Mouse (Mus musculus) MEL (cell line): ENCODE data around the gene Nhlrc3. TPM values are rescaled to one million over a fixed set of nuclear protein-coding genes. Genes with fewer than 3 reads are reported as not detected.
A peak's percentile ranks its signal among the peaks of the same experiment; 100 is the strongest.

Experiments
- DNase-seq: peaks from one replicate; pipeline ENCODE4 v3.0.0; 2011; ENCODE audit warnings: low read depth, low spot score
- H3K27ac ChIP-seq: 2 replicates; pipeline ENCODE4 v1.5.1; 2012; ENCODE audit warnings: low read depth, mild to moderate bottlenecking, control low read depth, low read length, moderate library complexity; ENCODE audit not compliant: control insufficient read depth
- H3K27me3 ChIP-seq, 2 experiments: fragments of 150-350 bp in 1 of 2; sonication (generic) in 1 of 2; 2 replicates each; pipeline ENCODE4 v1.6.1; 2012; ENCODE audit warnings: low read length in 2 of 2, mild to moderate bottlenecking in 2 of 2, improper control_type of control experiment in 1 of 2, moderate library complexity in 1 of 2; ENCODE audit not compliant: insufficient read depth in 2 of 2, control insufficient read depth in 1 of 2
- H3K36me3 ChIP-seq, 2 experiments: 2 replicates each; pipeline ENCODE4 v1.6.1; 2012 to 2014; ENCODE audit warnings: low read length in 2 of 2, improper control_type of control experiment in 1 of 2, inconsistent platforms in 1 of 2, mild to moderate bottlenecking in 1 of 2; ENCODE audit not compliant: insufficient read depth in 2 of 2, control insufficient read depth in 1 of 2
- H3K4me1 ChIP-seq, 2 experiments: fragments of 150-350 bp in 1 of 2; sonication (generic) in 1 of 2; 2 replicates each; pipeline ENCODE4 v1.6.1; 2012; ENCODE audit warnings: low read length in 2 of 2, improper control_type of control experiment in 1 of 2, mild to moderate bottlenecking in 1 of 2; ENCODE audit not compliant: insufficient read depth in 2 of 2, control insufficient read depth in 1 of 2
- H3K4me3 ChIP-seq, 2 experiments: fragments of 150-350 bp in 1 of 2; sonication (generic) in 1 of 2; 2 replicates each; pipeline ENCODE4 v1.5.1; 2012; ENCODE audit warnings: low read depth in 2 of 2, low read length in 2 of 2, mild to moderate bottlenecking in 2 of 2, moderate library complexity in 2 of 2, control low read depth in 1 of 2, improper control_type of control experiment in 1 of 2; ENCODE audit not compliant: control insufficient read depth in 1 of 2, insufficient read depth in 1 of 2
- H3K79me2 ChIP-seq: 2 replicates; pipeline ENCODE4 v1.6.1; 2012; ENCODE audit warnings: mild to moderate bottlenecking, low read length, moderate library complexity; ENCODE audit not compliant: control insufficient read depth, poor library complexity, insufficient read depth
- H3K9ac ChIP-seq: 2 replicates; pipeline ENCODE4 v1.6.1; 2012; ENCODE audit warnings: low read depth, mild to moderate bottlenecking, control low read depth, low read length, moderate library complexity; ENCODE audit not compliant: control insufficient read depth, poor library complexity, severe bottlenecking
- H3K9me3 ChIP-seq: fragments of 150-350 bp; sonication (generic); replicated peaks from 2 replicates; pipeline ENCODE4 v1.6.1; 2012; ENCODE audit warnings: mild to moderate bottlenecking, low read length, improper control_type of control experiment, moderate library complexity; ENCODE audit not compliant: insufficient read depth
- BHLHE40 ChIP-seq: IDR thresholded peaks from 2 replicates; pipeline ENCODE4 v1.6.1; 2012; ENCODE audit warnings: low read depth, mild to moderate bottlenecking, inconsistent platforms, low read length, improper control_type of control experiment, borderline replicate concordance
- CHD2 ChIP-seq: IDR thresholded peaks from 2 replicates; pipeline ENCODE4 v1.6.1; 2011; ENCODE audit warnings: low read length, improper control_type of control experiment
- CTCF ChIP-seq, 3 experiments: IDR thresholded peaks in 2 of 3; conservative IDR thresholded peaks in 1 of 3; 2 replicates each; pipeline ENCODE4 v1.5.1; 2011 to 2012; ENCODE audit warnings: low read length in 3 of 3, low read depth in 2 of 3, mild to moderate bottlenecking in 2 of 3, improper control_type of control experiment in 1 of 3, inconsistent platforms in 1 of 3, mixed read lengths in 1 of 3, moderate library complexity in 1 of 3; ENCODE audit not compliant: control insufficient read depth in 1 of 3, insufficient read depth in 1 of 3, poor library complexity in 1 of 3, severe bottlenecking in 1 of 3
- E2F4 ChIP-seq: IDR thresholded peaks from 2 replicates; pipeline ENCODE4 v1.6.1; 2011; ENCODE audit warnings: low read depth, low read length, improper control_type of control experiment, borderline replicate concordance
- ELF1 ChIP-seq: IDR thresholded peaks from 2 replicates; pipeline ENCODE4 v1.6.1; 2014; ENCODE audit warnings: low read depth, mild to moderate bottlenecking, inconsistent platforms, low read length, improper control_type of control experiment, moderate library complexity
- EP300 ChIP-seq, 2 experiments: IDR thresholded peaks; 2 replicates each; pipeline ENCODE4 v1.6.1; 2011; ENCODE audit warnings: improper control_type of control experiment in 2 of 2, low read length in 2 of 2, low read depth in 1 of 2, mild to moderate bottlenecking in 1 of 2
- GABPA ChIP-seq: IDR thresholded peaks from 2 replicates; pipeline ENCODE4 v1.6.1; 2012; ENCODE audit warnings: low read depth, mild to moderate bottlenecking, inconsistent platforms, low read length, improper control_type of control experiment, moderate library complexity
- HCFC1 ChIP-seq: IDR thresholded peaks from 2 replicates; pipeline ENCODE4 v1.6.1; 2012; ENCODE audit warnings: low read depth, mild to moderate bottlenecking, inconsistent platforms, low read length, improper control_type of control experiment, moderate library complexity
- JUND ChIP-seq: IDR thresholded peaks from 2 replicates; pipeline ENCODE4 v1.6.1; 2011; ENCODE audit warnings: low read depth, mild to moderate bottlenecking, improper control_type of control experiment, low read length
- KAT2A ChIP-seq: conservative IDR thresholded peaks from 2 replicates; pipeline ENCODE4 v1.6.1; 2012; ENCODE audit warnings: low read depth, low read length, improper control_type of control experiment, inconsistent platforms
- MAFK ChIP-seq: IDR thresholded peaks from 2 replicates; pipeline ENCODE4 v1.6.1; 2011; ENCODE audit warnings: low read depth, mild to moderate bottlenecking, low read length, improper control_type of control experiment, borderline replicate concordance
- MAX ChIP-seq: IDR thresholded peaks from 2 replicates; pipeline ENCODE4 v1.6.1; 2011; ENCODE audit warnings: low read length, improper control_type of control experiment
- MAZ ChIP-seq: IDR thresholded peaks from 2 replicates; pipeline ENCODE4 v1.6.1; 2012; ENCODE audit warnings: low read depth, mild to moderate bottlenecking, inconsistent platforms, low read length, improper control_type of control experiment
- MXI1 ChIP-seq: IDR thresholded peaks from 2 replicates; pipeline ENCODE4 v1.6.1; 2011; ENCODE audit warnings: mild to moderate bottlenecking, low read depth, low read length, improper control_type of control experiment
- MYB ChIP-seq: IDR thresholded peaks from 2 replicates; pipeline ENCODE4 v1.6.1; 2011; ENCODE audit warnings: mild to moderate bottlenecking, low read depth, low read length, improper control_type of control experiment
- MYC ChIP-seq: IDR thresholded peaks from 2 replicates; pipeline ENCODE4 v1.6.1; 2011; ENCODE audit warnings: low read depth, mild to moderate bottlenecking, low read length, improper control_type of control experiment, moderate library complexity
- NELFE ChIP-seq: IDR thresholded peaks from 2 replicates; pipeline ENCODE4 v1.6.1; 2011; ENCODE audit warnings: low read depth, low read length, improper control_type of control experiment
- NRF1 ChIP-seq: IDR thresholded peaks from 2 replicates; pipeline ENCODE4 v1.6.1; 2014; ENCODE audit warnings: low read depth, mild to moderate bottlenecking, inconsistent platforms, low read length, improper control_type of control experiment, moderate library complexity; ENCODE audit not compliant: poor library complexity, insufficient read depth, severe bottlenecking
- POLR2A ChIP-seq, 2 experiments: IDR thresholded peaks; 2 replicates each; pipeline ENCODE4 v1.6.1; 2011 to 2012; ENCODE audit warnings: low read length in 2 of 2, mild to moderate bottlenecking in 2 of 2, control low read depth in 1 of 2, improper control_type of control experiment in 1 of 2, low read depth in 1 of 2, moderate library complexity in 1 of 2; ENCODE audit not compliant: control insufficient read depth in 1 of 2, insufficient read depth in 1 of 2, poor library complexity in 1 of 2
- POLR2AphosphoS2 ChIP-seq: IDR thresholded peaks from 2 replicates; pipeline ENCODE4 v1.6.1; 2011; ENCODE audit warnings: low read length, improper control_type of control experiment
- POLR2AphosphoS5 ChIP-seq: IDR thresholded peaks from 2 replicates; pipeline ENCODE4 v1.6.1; 2012; ENCODE audit warnings: low read depth, borderline replicate concordance, mild to moderate bottlenecking, inconsistent platforms, low read length, moderate library complexity, mixed read lengths
- RAD21 ChIP-seq: IDR thresholded peaks from 2 replicates; pipeline ENCODE4 v1.6.1; 2011; ENCODE audit warnings: mild to moderate bottlenecking, low read depth, low read length, improper control_type of control experiment
- RCOR1 ChIP-seq: IDR thresholded peaks from 2 replicates; pipeline ENCODE4 v1.6.1; 2012; ENCODE audit warnings: low read depth, mild to moderate bottlenecking, inconsistent platforms, low read length, improper control_type of control experiment
- SIN3A ChIP-seq: IDR thresholded peaks from 2 replicates; pipeline ENCODE4 v1.6.1; 2012; ENCODE audit warnings: low read length, improper control_type of control experiment, inconsistent platforms
- SMC3 ChIP-seq: IDR thresholded peaks from 2 replicates; pipeline ENCODE4 v1.6.1; 2011; ENCODE audit warnings: low read depth, low read length, improper control_type of control experiment
- TAL1 ChIP-seq: IDR thresholded peaks from 2 replicates; pipeline ENCODE4 v1.6.1; 2012; ENCODE audit warnings: mild to moderate bottlenecking, inconsistent platforms, low read length, moderate library complexity, mixed read lengths
- TBP ChIP-seq: IDR thresholded peaks from 2 replicates; pipeline ENCODE4 v1.8.0; 2011; ENCODE audit warnings: low read depth, low read length, improper control_type of control experiment
- TCF12 ChIP-seq: IDR thresholded peaks from 2 replicates; pipeline ENCODE4 v1.6.1; 2014; ENCODE audit warnings: low read depth, mild to moderate bottlenecking, inconsistent platforms, low read length, improper control_type of control experiment, moderate library complexity
- UBTF ChIP-seq: IDR thresholded peaks from 2 replicates; pipeline ENCODE4 v1.6.1; 2012; ENCODE audit warnings: low read depth, mild to moderate bottlenecking, inconsistent platforms, low read length, improper control_type of control experiment, moderate library complexity, borderline replicate concordance; ENCODE audit not compliant: insufficient read depth
- USF1 ChIP-seq: IDR thresholded peaks from 2 replicates; pipeline ENCODE4 v1.6.1; 2014; ENCODE audit warnings: low read depth, mild to moderate bottlenecking, inconsistent platforms, low read length, improper control_type of control experiment, moderate library complexity
- ZC3H11A ChIP-seq: IDR thresholded peaks from 2 replicates; pipeline ENCODE4 v1.6.1; 2012; ENCODE audit warnings: low read depth, mild to moderate bottlenecking, inconsistent platforms, low read length, improper control_type of control experiment
- ZKSCAN1 ChIP-seq: IDR thresholded peaks from 2 replicates; pipeline ENCODE4 v1.6.1; 2012; ENCODE audit warnings: low read depth, mild to moderate bottlenecking, inconsistent platforms, low read length, improper control_type of control experiment, moderate library complexity
- polyA plus RNA-seq, 2 experiments: library from polyadenylated mRNA; stranded (reverse) in 1 of 2; unstranded in 1 of 2; fragments of >175 nt in 1 of 2; fragments of >200 nt in 1 of 2; gene quantifications; 2 replicates each; pipeline versions ENCODE4 v1.2.1 to v1.2.4; 2012; ENCODE audit warnings: low replicate concordance in 2 of 2, low read depth in 1 of 2; ENCODE audit not compliant: insufficient read length in 2 of 2, insufficient read depth in 1 of 2, missing spikeins in 1 of 2
- total RNA-seq: library from RNA; depleted of rRNA; stranded (reverse); fragments of 300-350 nt; gene quantifications from 2 replicates; pipeline ENCODE4 v1.2.3, GENCODE M21; 2012

The Nhlrc3 gene
- total and polyA plus RNA-seq, 3 experiments: 6.7 to 9.1 TPM; not detected in 1

- H3K9me3 ChIP-seq: no peaks in the 10 kb centered on the region
- no peaks in the 10 kb centered on the region for H3K79me2 ChIP-seq
- H3K36me3 ChIP-seq: peaks cover 0 to 2% of the 10 kb centered on the region in 2 experiments; a peak in 1 of 4 replicates
- H3K4me1 ChIP-seq: no peaks in the 10 kb centered on the region
- TF ChIP-seq USF1 (no peak), ELF1 (no peak), NELFE (no peak), NRF1 (no peak), SMC3 (no peak), CHD2 (no peak), UBTF (no peak), MYB (no peak), RCOR1 (no peak), E2F4 (no peak), MXI1 (no peak)
- TF ChIP-seq, all 39 proteins: peak for 0
- no peak overlapping the region for H3K27ac ChIP-seq
- H3K9ac ChIP-seq: no peak overlapping the region
- no peak overlapping the region for H3K4me3 ChIP-seq
- H3K27me3 ChIP-seq: no peaks in the 10 kb centered on the region
- DNase-seq: no peak
These were observed 12.5 kb downstream of the Nhlrc3 start for GRCm38 (mm10) chr3:53450666-53451065.

GRCm38 (mm10) chr3:53448208-53448607 is 14.9 kb downstream of the Nhlrc3 start:
- H3K79me2 ChIP-seq: no peaks in the 10 kb centered on the region
- no peak overlapping the region for H3K27ac ChIP-seq
- H3K4me3 ChIP-seq: no peak overlapping the region
- DNase-seq: peak; percentile 87
- no peaks in the 10 kb centered on the region for H3K4me1 ChIP-seq
- no peaks in the 10 kb centered on the region for H3K27me3 ChIP-seq
- no peaks in the 10 kb centered on the region for H3K9me3 ChIP-seq
- peaks cover 0 to 2% of the 10 kb centered on the region in 2 experiments; a peak in 1 of 4 replicates for H3K36me3 ChIP-seq
- H3K9ac ChIP-seq: no peak overlapping the region
- TF ChIP-seq MAZ: no peak
- no peak for TF ChIP-seq MXI1
- peak; percentile 39; the same call in 1 of the 2 replicates for TF ChIP-seq SIN3A
- TF ChIP-seq ZC3H11A: peak; percentile 50
- no peak for TF ChIP-seq E2F4
- peak in 1 of 2 experiments; percentile 29; a peak in 1 of 4 replicates for TF ChIP-seq EP300 (IDR thresholded peaks at IDR 0.05; ENCODE audit: low read depth in 1 of 2, low read length in 2 of 2)
- TF ChIP-seq POLR2A (IDR thresholded peaks at IDR 0.05; ENCODE audit: control insufficient read depth in 1 of 2, insufficient read depth in 1 of 2, low read depth in 1 of 2, low read length in 2 of 2, poor library complexity in 1 of 2): no peak
- no peak for TF ChIP-seq ELF1
- no peak for TF ChIP-seq ZKSCAN1
- no peak for TF ChIP-seq POLR2AphosphoS2
- TF ChIP-seq RAD21: peak; percentile 81
- no peak for TF ChIP-seq KAT2A
- TF ChIP-seq HCFC1: no peak
- TF ChIP-seq GABPA: no peak
- TF ChIP-seq TAL1: no peak
- no peak for TF ChIP-seq MYC
- TF ChIP-seq MAFK: no peak
- peak in 2 of 3 experiments; percentile 60 to 78; a peak in 4 of 6 replicates for TF ChIP-seq CTCF (IDR thresholded peaks at IDR 0.05 in 2 of 3, conservative IDR thresholded peaks at IDR 0.05 in 1 of 3; ENCODE audit: control insufficient read depth in 1 of 3, insufficient read depth in 1 of 3, low read depth in 2 of 3, low read length in 3 of 3, poor library complexity in 1 of 3, severe bottlenecking in 1 of 3)
- no peak for TF ChIP-seq TBP
- TF ChIP-seq UBTF: no peak
- no peak for TF ChIP-seq POLR2AphosphoS5
- peak; percentile 66 for TF ChIP-seq SMC3
- TF ChIP-seq NELFE: no peak
- no peak for TF ChIP-seq TCF12
- no peak for TF ChIP-seq MAX
- TF ChIP-seq BHLHE40: no peak
- TF ChIP-seq CHD2: no peak
- TF ChIP-seq JUND: 0 out of 2 replicates have a peak, but pooled peaks have one; percentile 40
